Mouse (Mus musculus): ENCODE measurements at regions not wholly inside any gene's neighbourhood (a gene's known extent, or its start where the extent isn't known, plus 50 kb on each side); places are given as distances from the start of the nearest gene placed in this dataset.

DNA sequence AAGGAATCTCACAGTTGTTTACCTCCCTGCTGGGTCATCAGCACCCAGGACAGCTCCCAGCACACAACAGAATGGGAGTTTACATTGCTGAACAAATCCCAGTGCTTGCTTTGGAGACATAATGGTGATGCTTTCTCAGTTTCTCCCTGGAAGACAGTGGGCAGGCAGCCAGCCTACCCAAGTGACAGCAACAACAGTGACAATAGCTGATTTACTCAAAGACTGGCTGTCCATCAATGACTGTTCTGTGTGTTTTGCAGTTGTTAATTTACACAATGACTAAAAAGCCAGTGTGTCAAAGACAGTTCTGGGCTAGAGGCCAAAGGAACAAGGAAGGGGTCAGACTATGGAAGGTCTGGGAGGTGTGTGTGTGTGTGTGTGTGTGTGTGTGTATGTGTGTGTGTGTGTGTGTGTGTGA, 762.2 kb downstream of the Utrn start:
- H3K4me2 ChIP-seq = no peak overlapping the region
- no peaks in the 10 kb centered on the region for H3K36me3 ChIP-seq
- no peaks in the 10 kb centered on the region for H3K9me3 ChIP-seq
- no peak overlapping the region for H3K9ac ChIP-seq
- H3K27ac ChIP-seq (replicated peaks) = no peak overlapping the region
- H3K27me3 ChIP-seq = no peaks in the 10 kb centered on the region
- H3K4me1 ChIP-seq (replicated peaks) = no peaks in the 10 kb centered on the region
- ATAC-seq (ENCODE audit: low FRiP score, low read depth) = peak; percentile 86
- H3K4me3 ChIP-seq = no peak overlapping the region

GRCm38 (mm10) chr10:12111720-12112119, 757.4 kb downstream of the Utrn start:
- Histone ChIP-seq H3K9me3 (no peaks in the 10 kb centered on the region), H3K27me3 (no peaks in the 10 kb centered on the region), H3K4me2 (no peak overlapping the region), H3K9ac (no peak overlapping the region), H3K27ac (replicated peaks) (no peak overlapping the region), H3K4me3 (no peak overlapping the region), H3K36me3 (no peaks in the 10 kb centered on the region), H3K4me1 (replicated peaks) (no peaks in the 10 kb centered on the region)
- 61% methylated on average over 1 of the region's 1 CpGs for WGBS
- ATAC-seq (ENCODE audit: low FRiP score, low read depth) = no peak

DNA sequence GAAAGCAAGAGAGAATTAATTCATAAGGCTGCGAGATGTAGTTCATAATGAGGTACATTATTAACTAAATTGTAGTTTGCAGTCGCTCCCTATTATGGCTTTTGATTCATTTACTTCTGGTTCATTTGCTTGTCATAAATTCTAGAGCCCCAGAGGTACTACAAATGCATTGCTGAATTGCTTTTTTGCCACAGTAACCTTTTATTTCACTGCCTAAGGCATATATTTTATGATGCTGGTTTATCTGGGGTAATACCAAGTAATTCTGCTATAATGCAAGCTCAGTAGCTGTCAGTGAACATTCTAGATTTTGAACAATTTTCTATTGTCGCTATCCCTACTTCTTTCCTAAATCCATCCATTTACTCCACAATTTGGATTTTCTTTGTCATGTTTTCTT, 753.4 kb downstream of the Utrn start:
- 59% methylated on average over 3 of the region's 3 CpGs for WGBS
- Histone ChIP-seq H3K27me3 (no peaks in the 10 kb centered on the region), H3K4me1 (replicated peaks) (no peaks in the 10 kb centered on the region; the same call in 1 of the 2 replicates), H3K4me2 (no peak overlapping the region), H3K27ac (replicated peaks) (no peak overlapping the region), H3K9me3 (no peaks in the 10 kb centered on the region), H3K4me3 (no peak overlapping the region), H3K9ac (no peak overlapping the region), H3K36me3 (no peaks in the 10 kb centered on the region)
- no peak for ATAC-seq (ENCODE audit: low FRiP score, low read depth)

DNA sequence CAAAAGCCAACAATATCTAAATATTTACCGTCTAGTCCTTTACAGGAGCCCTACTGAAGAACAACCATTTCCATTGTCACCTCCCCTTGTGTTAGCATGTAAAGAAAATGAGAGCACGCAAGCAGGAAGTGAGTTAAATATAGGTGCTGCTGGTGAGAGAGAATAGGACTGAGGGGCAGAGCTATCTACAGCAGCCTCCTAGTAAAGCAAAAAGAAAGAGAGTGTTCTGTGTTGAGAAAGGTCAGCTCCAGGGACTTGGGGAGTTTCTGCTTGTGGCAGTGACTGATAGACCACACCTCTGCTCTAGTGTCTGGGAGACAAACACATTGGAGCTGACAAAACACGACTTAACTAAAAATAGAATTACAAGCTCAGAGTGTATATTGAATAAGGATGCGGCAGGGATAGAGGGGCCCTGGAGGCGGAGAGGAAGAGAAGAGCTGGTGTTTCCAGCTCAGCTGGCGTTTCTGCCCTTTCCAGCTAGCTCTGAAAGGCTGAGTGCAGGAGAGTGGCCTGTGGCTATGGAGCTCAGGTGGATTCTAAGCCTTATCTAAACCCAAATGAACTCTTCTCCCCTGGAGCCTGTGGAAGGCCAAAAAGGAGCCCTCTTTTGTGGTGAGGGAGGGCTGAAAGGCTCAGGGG, 752.4 kb downstream of the Utrn start:
- Histone ChIP-seq H3K9me3 (no peaks in the 10 kb centered on the region), H3K27ac (replicated peaks) (no peak overlapping the region), H3K27me3 (no peaks in the 10 kb centered on the region), H3K4me3 (no peak overlapping the region), H3K9ac (no peak overlapping the region), H3K36me3 (no peaks in the 10 kb centered on the region), H3K4me1 (replicated peaks) (no peaks in the 10 kb centered on the region; the same call in 1 of the 2 replicates), H3K4me2 (no peak overlapping the region)
- no peak for ATAC-seq (ENCODE audit: low FRiP score, low read depth)
- WGBS = 62% methylated on average over 6 of the region's 6 CpGs

DNA sequence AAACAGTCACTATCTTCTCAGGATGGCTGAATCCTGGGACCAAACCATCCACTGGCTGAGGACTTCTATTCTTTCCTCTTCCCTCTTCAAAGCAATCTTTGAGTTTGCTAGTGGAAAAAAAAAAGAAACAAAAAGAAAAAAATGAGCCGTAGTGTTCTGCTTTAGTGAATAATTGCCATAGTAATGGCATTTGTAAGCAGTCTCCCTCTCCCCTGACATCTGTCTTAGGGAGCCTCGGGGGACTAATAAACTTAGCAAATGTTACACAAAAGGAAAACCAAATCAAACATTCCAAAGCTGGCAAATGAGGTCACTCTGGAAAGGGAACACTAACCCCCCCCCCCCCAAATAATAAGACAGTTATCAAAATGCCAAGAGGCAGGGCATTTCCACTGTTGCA, 744.9 kb downstream of the Utrn start:
- H3K4me1 ChIP-seq (replicated peaks) = no peaks in the 10 kb centered on the region
- ATAC-seq (ENCODE audit: low FRiP score, low read depth) = no peak
- no peak overlapping the region for H3K9ac ChIP-seq
- no peak overlapping the region for H3K27ac ChIP-seq (replicated peaks)
- no peak overlapping the region for H3K4me2 ChIP-seq
- H3K36me3 ChIP-seq = no peaks in the 10 kb centered on the region
- H3K27me3 ChIP-seq = no peaks in the 10 kb centered on the region
- WGBS = 25% methylated on average over 2 of the region's 2 CpGs
- H3K9me3 ChIP-seq = no peaks in the 10 kb centered on the region
- H3K4me3 ChIP-seq = no peak overlapping the region

DNA sequence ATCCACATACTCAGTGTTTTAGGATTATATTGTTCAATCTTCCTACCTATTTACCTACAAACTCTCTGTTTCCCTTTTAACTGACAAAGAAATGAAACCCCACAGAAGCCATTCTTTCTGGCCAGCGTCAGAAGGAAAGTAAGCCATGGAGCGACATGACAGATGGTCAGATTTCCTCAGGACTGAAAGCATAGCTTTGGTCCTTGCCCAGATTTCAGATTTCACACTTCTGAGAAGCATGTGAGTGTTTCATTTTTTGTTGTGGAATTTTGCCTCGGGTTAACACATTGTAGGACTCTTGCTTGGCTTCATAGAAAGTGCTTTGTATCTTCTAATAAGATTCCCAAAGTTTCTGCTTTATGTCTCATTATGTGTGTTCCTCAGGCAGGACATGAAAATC, 739.7 kb downstream of the Utrn start:
- 68% methylated on average over 3 of the region's 3 CpGs for WGBS
- no peak for ATAC-seq (ENCODE audit: low FRiP score, low read depth)
- Histone ChIP-seq H3K4me3 (no peak overlapping the region), H3K4me2 (no peak overlapping the region), H3K27me3 (no peaks in the 10 kb centered on the region), H3K9me3 (no peaks in the 10 kb centered on the region), H3K36me3 (no peaks in the 10 kb centered on the region), H3K9ac (no peak overlapping the region), H3K4me1 (replicated peaks) (no peaks in the 10 kb centered on the region), H3K27ac (replicated peaks) (no peak overlapping the region)

GRCm38 (mm10) chr10:12144691-12145090, 724.5 kb downstream of the Utrn start:
- 68% methylated on average over 1 of the region's 1 CpGs for WGBS
- ATAC-seq (ENCODE audit: low FRiP score, low read depth) = no peak

DNA sequence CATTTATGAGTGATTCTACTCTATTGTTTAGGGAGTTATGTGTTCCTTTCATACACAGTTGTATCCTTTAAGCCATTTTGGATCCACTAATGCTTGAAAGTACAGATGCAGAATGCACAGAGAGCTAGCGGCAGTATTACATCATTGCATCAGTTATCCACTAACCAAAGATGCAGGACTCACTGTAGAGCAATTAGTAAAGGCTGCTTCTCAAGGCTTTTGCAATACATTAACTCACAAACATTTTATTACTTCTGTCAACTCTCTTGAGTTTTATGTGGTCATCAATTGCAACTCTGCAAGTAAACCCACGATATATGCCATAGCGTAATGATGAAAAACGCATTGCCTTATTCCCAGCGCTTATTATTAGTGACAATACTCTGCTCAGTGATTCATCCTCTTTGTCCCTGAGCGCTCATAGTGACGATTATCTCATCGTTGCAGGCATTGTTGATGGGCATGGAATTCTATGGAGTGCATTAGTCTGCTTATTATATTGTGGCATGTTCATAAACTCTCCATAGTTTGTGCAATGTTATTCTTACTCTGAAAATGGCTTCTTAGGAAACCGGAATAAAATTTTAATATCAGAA, 722.1 kb downstream of the Utrn start:
- Histone ChIP-seq H3K4me2 (no peak overlapping the region), H3K9ac (no peak overlapping the region), H3K9me3 (no peaks in the 10 kb centered on the region), H3K4me1 (replicated peaks) (no peaks in the 10 kb centered on the region), H3K4me3 (no peak overlapping the region), H3K27me3 (no peaks in the 10 kb centered on the region), H3K36me3 (no peaks in the 10 kb centered on the region), H3K27ac (replicated peaks) (no peak overlapping the region)
- WGBS = 75% methylated on average over 9 of the region's 9 CpGs
- ATAC-seq (ENCODE audit: low FRiP score, low read depth) = peak; percentile 74

More at GRCm38 (mm10) chr10:12144691-12145090, 724.5 kb downstream of the Utrn start:
- no peaks in the 10 kb centered on the region for H3K4me1 ChIP-seq (replicated peaks)
- no peaks in the 10 kb centered on the region for H3K9me3 ChIP-seq
- no peak overlapping the region for H3K4me3 ChIP-seq
- no peaks in the 10 kb centered on the region for H3K27me3 ChIP-seq
- no peak overlapping the region for H3K4me2 ChIP-seq
- no peak overlapping the region for H3K27ac ChIP-seq (replicated peaks)
- no peak overlapping the region for H3K9ac ChIP-seq
- H3K36me3 ChIP-seq = no peaks in the 10 kb centered on the region

GRCm38 (mm10) chr10:12170243-12170642, 698.9 kb downstream of the Utrn start:
- Histone ChIP-seq H3K27ac (replicated peaks) (no peak overlapping the region), H3K4me3 (no peak overlapping the region), H3K9me3 (no peaks in the 10 kb centered on the region), H3K4me2 (no peak overlapping the region), H3K27me3 (no peaks in the 10 kb centered on the region), H3K9ac (no peak overlapping the region), H3K36me3 (no peaks in the 10 kb centered on the region), H3K4me1 (replicated peaks) (no peaks in the 10 kb centered on the region)
- peak; percentile 61; the same call in 1 of the 2 replicates for ATAC-seq (ENCODE audit: low FRiP score, low read depth)
- WGBS = 78% methylated on average over 3 of the region's 3 CpGs

GRCm38 (mm10) chr10:12174200-12174818, 694.9 kb downstream of the Utrn start:
- H3K27ac ChIP-seq (replicated peaks) = no peak overlapping the region
- 49% methylated on average over 14 of the region's 14 CpGs for WGBS
- H3K9ac ChIP-seq = no peak overlapping the region
- no peak for ATAC-seq (ENCODE audit: low FRiP score, low read depth)
- no peak overlapping the region for H3K4me2 ChIP-seq
- H3K4me3 ChIP-seq = no peak overlapping the region
- no peaks in the 10 kb centered on the region for H3K4me1 ChIP-seq (replicated peaks)
- no peaks in the 10 kb centered on the region for H3K27me3 ChIP-seq
- H3K9me3 ChIP-seq = no peaks in the 10 kb centered on the region
- no peaks in the 10 kb centered on the region for H3K36me3 ChIP-seq

- WGBS = 40% methylated on average over 3 of the region's 3 CpGs
- H3K27ac ChIP-seq (replicated peaks) = no peak overlapping the region
- no peaks in the 10 kb centered on the region for H3K27me3 ChIP-seq
- H3K4me3 ChIP-seq = no peak overlapping the region
- H3K36me3 ChIP-seq = no peaks in the 10 kb centered on the region
- H3K4me2 ChIP-seq = no peak overlapping the region
- no peak overlapping the region for H3K9ac ChIP-seq
- no peak for ATAC-seq (ENCODE audit: low FRiP score, low read depth)
- H3K4me1 ChIP-seq (replicated peaks) = no peaks in the 10 kb centered on the region
- no peaks in the 10 kb centered on the region for H3K9me3 ChIP-seq
These were observed 694.0 kb downstream of the Utrn start for GRCm38 (mm10) chr10:12175141-12175540.

DNA sequence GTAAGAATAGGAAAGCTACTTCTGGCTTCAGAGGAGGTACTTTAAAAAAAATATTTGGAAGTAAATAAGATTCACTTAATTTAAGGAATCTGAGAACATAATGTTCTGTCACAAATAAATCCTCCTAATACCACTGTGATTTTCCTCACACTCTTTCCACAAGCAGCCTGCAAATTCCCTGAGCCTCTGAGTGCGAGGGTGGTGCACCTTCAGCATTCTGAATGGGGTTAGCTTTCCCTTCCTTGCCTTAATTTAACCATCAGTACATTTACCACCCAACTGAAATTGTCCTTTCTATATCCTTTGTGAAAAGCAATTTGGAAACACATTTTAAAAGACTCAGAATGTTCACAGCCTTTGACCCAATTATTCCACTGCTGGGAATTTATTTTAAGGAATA, 691.7 kb downstream of the Utrn start:
- no peak overlapping the region for H3K27ac ChIP-seq (replicated peaks)
- H3K36me3 ChIP-seq = no peaks in the 10 kb centered on the region
- ATAC-seq (ENCODE audit: low FRiP score, low read depth) = no peak
- no peak overlapping the region for H3K9ac ChIP-seq
- H3K9me3 ChIP-seq = no peaks in the 10 kb centered on the region
- no peak overlapping the region for H3K4me2 ChIP-seq
- no peaks in the 10 kb centered on the region for H3K27me3 ChIP-seq
- H3K4me3 ChIP-seq = no peak overlapping the region
- WGBS = 89% methylated on average over 1 of the region's 1 CpGs
- no peaks in the 10 kb centered on the region for H3K4me1 ChIP-seq (replicated peaks)

Measured in hindbrain, embryonic 15.5 days (tissue).